Mouse (Mus musculus) midbrain, embryonic 15.5 days (tissue): Measurements from ENCODE around the gene Nedd9. TPM values are rescaled to one million over a fixed set of nuclear protein-coding genes. Genes with fewer than 3 reads are reported as not detected.

ENCODE experiments used
- ATAC-seq: fragments of 200-750 bp; cut with Nextera tagmentation; replicated peaks from 2 replicates; pipeline ENCODE4 v1.8.0; 2017; ENCODE audit warnings: moderate TSS enrichment
- H3K27ac ChIP-seq: fragments of 300-500 bp; sonication (generic); 2 replicates; pipeline ENCODE4 v1.5.1; 2015; ENCODE audit warnings: mild to moderate bottlenecking, inconsistent platforms
- H3K27me3 ChIP-seq: fragments of 300-500 bp; sonication (generic); replicated peaks from 2 replicates; pipeline ENCODE4 v1.6.1; 2015; ENCODE audit warnings: inconsistent platforms
- H3K36me3 ChIP-seq: fragments of 300-500 bp; sonication (generic); replicated peaks from 2 replicates; pipeline ENCODE4 v1.6.1; 2015; ENCODE audit warnings: inconsistent platforms
- H3K4me1 ChIP-seq: fragments of 300-500 bp; sonication (generic); 2 replicates; pipeline ENCODE4 v1.6.1; 2015; ENCODE audit warnings: inconsistent platforms
- H3K4me2 ChIP-seq: fragments of 300-500 bp; sonication (generic); 2 replicates; pipeline ENCODE4 v1.6.1; 2015; ENCODE audit warnings: inconsistent platforms, mild to moderate bottlenecking, moderate library complexity
- H3K4me3 ChIP-seq: fragments of 300-500 bp; sonication (generic); 2 replicates; pipeline ENCODE4 v1.5.1; 2015; ENCODE audit warnings: mild to moderate bottlenecking, inconsistent platforms
- H3K9ac ChIP-seq: fragments of 300-500 bp; sonication (generic); 2 replicates; pipeline ENCODE4 v1.6.1; 2015; ENCODE audit warnings: mild to moderate bottlenecking, inconsistent platforms
- H3K9me3 ChIP-seq: fragments of 300-500 bp; sonication (generic); 2 replicates; pipeline ENCODE4 v1.6.1; 2016; ENCODE audit warnings: inconsistent platforms
- WGBS: fragments of 180-500 bp; shearing (Covaris S2); methylation state at CpG from one replicate; pipeline ENCODE4 v1.1.7; 2015; ENCODE audit warnings: mixed read lengths; 5-methylcytosine and 5-hydroxymethylcytosine counted together
- polyA plus RNA-seq: library from polyadenylated mRNA; unstranded; fragments of >200 nt; fragmentation: Nextera tagmentation; extraction: Ambion mirVana; gene quantifications from 2 replicates; pipeline ENCODE4 v1.2.1, GENCODE M21; 2015

The Nedd9 gene
- polyA plus RNA-seq, 1 experiment from 2014 or later: 13.3 TPM

GRCm38 (mm10) chr13:41327546-41327945 lies 159.6 kb downstream of the Nedd9 start:
- no peaks in the 10 kb centered on the region for H3K36me3 ChIP-seq
- WGBS: 65% methylated on average over 7 of the region's 7 CpGs
- H3K4me3 ChIP-seq: no peak overlapping the region
- H3K4me1 ChIP-seq: no peaks in the 10 kb centered on the region
- no peak overlapping the region for H3K4me2 ChIP-seq
- no peak overlapping the region for H3K27ac ChIP-seq
- H3K9ac ChIP-seq: no peak overlapping the region
- no peaks in the 10 kb centered on the region for H3K9me3 ChIP-seq
- no peaks in the 10 kb centered on the region for H3K27me3 ChIP-seq
- no peak for ATAC-seq

GRCm38 (mm10) chr13:41326134-41326533 lies 161.0 kb downstream of the Nedd9 start:
- Histone ChIP-seq H3K27ac (no peak overlapping the region), H3K4me1 (no peaks in the 10 kb centered on the region; the same call in 1 of the 2 replicates), H3K4me2 (no peak overlapping the region), H3K4me3 (no peak overlapping the region), H3K27me3 (no peaks in the 10 kb centered on the region), H3K9me3 (no peaks in the 10 kb centered on the region), H3K36me3 (no peaks in the 10 kb centered on the region), H3K9ac (no peak overlapping the region)
- ATAC-seq: no peak
- 84% methylated on average over 4 of the region's 4 CpGs for WGBS

DNA sequence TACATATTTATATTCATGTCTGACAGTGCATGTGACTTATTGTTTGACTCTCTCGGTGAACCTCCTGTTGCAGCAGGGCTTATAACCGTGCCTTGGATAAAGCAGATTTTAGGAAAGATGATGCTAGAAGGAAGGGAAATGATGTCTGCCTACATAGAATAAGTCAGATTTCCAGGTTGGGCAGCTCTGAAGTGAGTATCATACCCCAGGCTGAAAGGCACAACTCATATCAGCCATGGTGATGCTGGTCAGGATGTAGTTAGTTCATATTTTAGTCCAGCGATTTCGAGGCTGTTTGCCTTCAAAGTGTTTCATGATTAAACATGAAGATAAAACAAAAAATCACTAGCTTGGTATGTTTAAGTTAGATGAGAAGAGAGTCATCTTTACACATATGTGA lies 161.8 kb downstream of the Nedd9 start:
- ATAC-seq: no peak
- H3K4me1 ChIP-seq: no peaks in the 10 kb centered on the region; the same call in 1 of the 2 replicates
- H3K27ac ChIP-seq: no peak overlapping the region
- no peak overlapping the region for H3K4me3 ChIP-seq
- no peaks in the 10 kb centered on the region for H3K27me3 ChIP-seq
- no peaks in the 10 kb centered on the region for H3K9me3 ChIP-seq
- no peak overlapping the region for H3K9ac ChIP-seq
- no peak overlapping the region for H3K4me2 ChIP-seq
- 88% methylated on average over 4 of the region's 4 CpGs for WGBS
- H3K36me3 ChIP-seq: no peaks in the 10 kb centered on the region

- Histone ChIP-seq H3K4me2 (no peak overlapping the region), H3K36me3 (no peaks in the 10 kb centered on the region), H3K9ac (no peak overlapping the region), H3K27ac (no peak overlapping the region), H3K4me3 (no peak overlapping the region), H3K4me1 (no peaks in the 10 kb centered on the region; the same call in 1 of the 2 replicates), H3K9me3 (no peaks in the 10 kb centered on the region), H3K27me3 (no peaks in the 10 kb centered on the region)
- WGBS: 84% methylated on average over 4 of the region's 4 CpGs
- ATAC-seq: no peak
Observed at GRCm38 (mm10) chr13:41324631-41325030, 162.5 kb downstream of the Nedd9 start.

- Histone ChIP-seq H3K9me3 (no peaks in the 10 kb centered on the region), H3K27me3 (no peaks in the 10 kb centered on the region), H3K9ac (no peak overlapping the region), H3K27ac (peak overlapping the region; percentile 61), H3K36me3 (no peaks in the 10 kb centered on the region), H3K4me1 (no peaks in the 10 kb centered on the region; the same call in 1 of the 2 replicates), H3K4me2 (no peak overlapping the region), H3K4me3 (no peak overlapping the region)
- 77% methylated on average over 3 of the region's 3 CpGs for WGBS
- ATAC-seq: no peak
Observed at GRCm38 (mm10) chr13:41321433-41321832, 165.7 kb downstream of the Nedd9 start.

- Histone ChIP-seq H3K36me3 (0 out of 2 replicates have a peak, but pooled peaks cover 2% of the 10 kb centered on the region), H3K4me2 (no peak overlapping the region), H3K4me3 (no peak overlapping the region), H3K27ac (peak overlapping the region; percentile 61), H3K9ac (no peak overlapping the region), H3K4me1 (no peaks in the 10 kb centered on the region; the same call in 1 of the 2 replicates), H3K9me3 (no peaks in the 10 kb centered on the region), H3K27me3 (no peaks in the 10 kb centered on the region)
- ATAC-seq: no peak
- WGBS: 30% methylated on average over 5 of the region's 5 CpGs
Observed at GRCm38 (mm10) chr13:41320749-41321148, 166.4 kb downstream of the Nedd9 start.

DNA sequence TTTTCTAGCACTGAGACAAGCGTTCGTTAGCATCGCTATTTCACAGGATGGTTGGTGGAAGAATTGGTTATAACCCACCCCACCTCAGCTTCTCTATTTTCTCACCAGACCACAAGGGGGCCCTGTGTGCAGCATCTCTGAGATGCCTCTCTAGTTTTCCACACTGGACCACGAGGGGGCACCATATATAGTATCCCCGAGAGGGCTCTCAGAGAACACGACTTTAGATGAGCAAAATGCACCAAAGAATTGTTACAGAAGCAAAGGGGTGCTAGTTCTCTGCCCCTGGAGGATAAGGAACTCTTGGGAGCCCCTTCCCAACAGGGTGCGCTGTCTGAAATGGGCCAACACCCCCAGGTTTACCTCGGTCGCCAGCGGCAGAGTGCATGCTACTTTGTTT lies 184.4 kb downstream of the Nedd9 start:
- H3K9ac ChIP-seq: no peak overlapping the region
- H3K36me3 ChIP-seq: no peaks in the 10 kb centered on the region
- H3K4me1 ChIP-seq: no peaks in the 10 kb centered on the region
- H3K9me3 ChIP-seq: no peaks in the 10 kb centered on the region
- no peak overlapping the region for H3K4me3 ChIP-seq
- no peak overlapping the region for H3K27ac ChIP-seq
- H3K4me2 ChIP-seq: no peak overlapping the region
- H3K27me3 ChIP-seq: no peaks in the 10 kb centered on the region
- ATAC-seq: no peak
- 65% methylated on average over 10 of the region's 10 CpGs for WGBS

- Histone ChIP-seq H3K4me2 (no peak overlapping the region), H3K4me3 (no peak overlapping the region), H3K27ac (no peak overlapping the region), H3K27me3 (no peaks in the 10 kb centered on the region), H3K36me3 (no peaks in the 10 kb centered on the region), H3K9me3 (no peaks in the 10 kb centered on the region), H3K9ac (no peak overlapping the region), H3K4me1 (no peaks in the 10 kb centered on the region)
- WGBS: 69% methylated on average over 4 of the region's 4 CpGs
- ATAC-seq: no peak
Observed at GRCm38 (mm10) chr13:41300037-41300436, 187.1 kb downstream of the Nedd9 start.

- no peak for ATAC-seq
- H3K4me3 ChIP-seq: no peak overlapping the region
- H3K36me3 ChIP-seq: no peaks in the 10 kb centered on the region
- H3K9ac ChIP-seq: no peak overlapping the region
- WGBS: 21% methylated on average over 5 of the region's 5 CpGs
- no peaks in the 10 kb centered on the region for H3K9me3 ChIP-seq
- H3K4me2 ChIP-seq: no peak overlapping the region
- H3K27ac ChIP-seq: no peak overlapping the region
- no peaks in the 10 kb centered on the region for H3K4me1 ChIP-seq
- no peaks in the 10 kb centered on the region for H3K27me3 ChIP-seq
Observed at GRCm38 (mm10) chr13:41298996-41299395, 188.2 kb downstream of the Nedd9 start.

GRCm38 (mm10) chr13:41298533-41298932 lies 188.6 kb downstream of the Nedd9 start:
- H3K4me3 ChIP-seq: no peak overlapping the region
- H3K4me1 ChIP-seq: no peaks in the 10 kb centered on the region
- H3K27me3 ChIP-seq: no peaks in the 10 kb centered on the region
- no peak overlapping the region for H3K4me2 ChIP-seq
- no peak for ATAC-seq
- WGBS: 45% methylated on average over 2 of the region's 2 CpGs
- H3K36me3 ChIP-seq: no peaks in the 10 kb centered on the region
- no peak overlapping the region for H3K9ac ChIP-seq
- no peaks in the 10 kb centered on the region for H3K9me3 ChIP-seq
- no peak overlapping the region for H3K27ac ChIP-seq

GRCm38 (mm10) chr13:41296396-41296795 lies 190.8 kb downstream of the Nedd9 start:
- WGBS: 39% methylated on average over 10 of the region's 10 CpGs
- no peak overlapping the region for H3K27ac ChIP-seq
- no peaks in the 10 kb centered on the region for H3K4me1 ChIP-seq
- H3K9me3 ChIP-seq: no peaks in the 10 kb centered on the region
- no peak overlapping the region for H3K4me3 ChIP-seq
- no peak for ATAC-seq
- no peaks in the 10 kb centered on the region for H3K36me3 ChIP-seq
- H3K27me3 ChIP-seq: no peaks in the 10 kb centered on the region
- no peak overlapping the region for H3K4me2 ChIP-seq
- H3K9ac ChIP-seq: no peak overlapping the region

DNA sequence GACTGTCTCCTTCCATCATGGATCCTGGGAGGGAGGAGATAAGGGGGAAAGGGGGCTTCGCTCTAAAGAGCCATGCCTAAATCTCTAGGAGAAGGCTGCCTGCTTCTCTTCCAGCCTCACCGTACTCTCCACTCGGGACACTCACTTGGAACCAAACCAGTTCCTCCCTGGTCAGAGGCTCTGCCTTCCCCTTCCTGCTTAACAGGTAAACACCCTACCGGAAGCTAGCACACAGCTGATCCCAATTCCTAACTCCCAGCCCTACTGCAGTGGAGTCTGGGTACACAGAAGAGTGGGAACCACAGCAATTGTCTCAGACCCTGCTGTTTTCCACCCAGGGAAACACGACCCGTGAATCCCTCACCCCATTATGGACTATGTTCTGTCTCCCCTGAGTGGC lies 191.3 kb downstream of the Nedd9 start:
- Histone ChIP-seq H3K9ac (no peak overlapping the region), H3K36me3 (no peaks in the 10 kb centered on the region), H3K9me3 (no peaks in the 10 kb centered on the region), H3K4me1 (no peaks in the 10 kb centered on the region), H3K27ac (no peak overlapping the region), H3K4me3 (no peak overlapping the region), H3K4me2 (no peak overlapping the region), H3K27me3 (no peaks in the 10 kb centered on the region)
- ATAC-seq: no peak
- 74% methylated on average over 6 of the region's 6 CpGs for WGBS

DNA sequence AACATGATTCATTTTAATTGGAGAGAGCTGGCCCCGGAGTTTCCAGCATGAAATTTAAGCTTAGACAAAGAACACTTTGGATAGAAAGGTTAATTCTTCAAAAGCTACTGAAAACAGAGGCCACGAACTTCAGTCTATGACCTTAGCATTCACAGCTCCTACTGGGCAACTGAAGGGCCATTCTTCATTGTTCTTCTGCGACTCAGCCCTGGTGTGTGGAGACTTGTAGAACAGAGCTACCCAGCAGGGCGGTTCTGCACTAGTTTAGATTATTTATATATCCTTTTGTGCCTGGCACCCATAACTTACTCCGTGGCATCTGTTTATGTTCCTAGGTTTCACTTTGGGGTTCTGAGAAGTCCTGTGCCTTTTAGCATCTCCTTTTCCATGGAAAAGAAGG lies 193.6 kb downstream of the Nedd9 start:
- Histone ChIP-seq H3K9ac (no peak overlapping the region), H3K4me3 (no peak overlapping the region), H3K27ac (no peak overlapping the region), H3K27me3 (no peaks in the 10 kb centered on the region), H3K9me3 (no peaks in the 10 kb centered on the region), H3K4me1 (no peaks in the 10 kb centered on the region), H3K4me2 (no peak overlapping the region), H3K36me3 (no peaks in the 10 kb centered on the region)
- no peak for ATAC-seq
- WGBS: 55% methylated on average over 5 of the region's 5 CpGs
